Mouse (Mus musculus): ENCODE results near the gene Crybb1. TPM values are rescaled to one million over a fixed set of nuclear protein-coding genes. Genes with fewer than 3 reads are reported as not detected.

Gene Crybb1
- polyA plus RNA-seq, 1 experiment, result 0.40 TPM

- H3K36me3 ChIP-seq (ENCODE audit: control insufficient read depth, insufficient read depth, low read length), result no peaks in the 10 kb centered on the region
- H3K4me3 ChIP-seq (ENCODE audit: control insufficient read depth, insufficient read depth, low read length), result no peak overlapping the region
- 67% methylated on average over 6 of the region's 6 CpGs for WGBS
- peaks cover 74% of the 10 kb centered on the region for H3K4me1 ChIP-seq (replicated peaks; ENCODE audit: control insufficient read depth, insufficient read depth, low read length)
- no peak for DNase-seq
- no peak overlapping the region for H3K27ac ChIP-seq (ENCODE audit: control insufficient read depth, insufficient read depth, low read length)
- no peaks in the 10 kb centered on the region for H3K27me3 ChIP-seq (ENCODE audit: control insufficient read depth, insufficient read depth, low read length)
- TF ChIP-seq CTCF (IDR thresholded peaks at IDR 0.05; ENCODE audit: borderline replicate concordance, control insufficient read depth, extremely low read depth, insufficient read depth, low read length, poor library complexity) (no peak), POLR2A (IDR thresholded peaks at IDR 0.05; ENCODE audit: control insufficient read depth, extremely low read depth, insufficient read depth, low read length, poor library complexity) (no peak)
Observed at GRCm38 (mm10) chr5:112282123-112282779, 26.6 kb downstream of the Crybb1 start.

- no peak overlapping the region for H3K27ac ChIP-seq (ENCODE audit: control insufficient read depth, insufficient read depth, low read length)
- H3K4me1 ChIP-seq (replicated peaks; ENCODE audit: control insufficient read depth, insufficient read depth, low read length), result peaks cover 79% of the 10 kb centered on the region
- 48% methylated on average over 9 of the region's 9 CpGs for WGBS
- H3K36me3 ChIP-seq (ENCODE audit: control insufficient read depth, insufficient read depth, low read length), result no peaks in the 10 kb centered on the region
- TF ChIP-seq POLR2A (IDR thresholded peaks at IDR 0.05; ENCODE audit: control insufficient read depth, extremely low read depth, insufficient read depth, low read length, poor library complexity) (no peak), CTCF (IDR thresholded peaks at IDR 0.05; ENCODE audit: borderline replicate concordance, control insufficient read depth, extremely low read depth, insufficient read depth, low read length, poor library complexity) (no peak)
- no peaks in the 10 kb centered on the region for H3K27me3 ChIP-seq (ENCODE audit: control insufficient read depth, insufficient read depth, low read length)
- DNase-seq, result no peak
- no peak overlapping the region for H3K4me3 ChIP-seq (ENCODE audit: control insufficient read depth, insufficient read depth, low read length)
Observed at GRCm38 (mm10) chr5:112282780-112283482, 27.3 kb downstream of the Crybb1 start.

GRCm38 (mm10) chr5:112283543-112284202 lies 28.1 kb downstream of the Crybb1 start:
- peaks cover 79% of the 10 kb centered on the region for H3K4me1 ChIP-seq (replicated peaks; ENCODE audit: control insufficient read depth, insufficient read depth, low read length)
- H3K27me3 ChIP-seq (ENCODE audit: control insufficient read depth, insufficient read depth, low read length), result no peaks in the 10 kb centered on the region
- WGBS, result 15% methylated on average over 10 of the region's 10 CpGs
- DNase-seq, result no peak
- no peak overlapping the region for H3K4me3 ChIP-seq (ENCODE audit: control insufficient read depth, insufficient read depth, low read length)
- no peaks in the 10 kb centered on the region for H3K36me3 ChIP-seq (ENCODE audit: control insufficient read depth, insufficient read depth, low read length)
- H3K27ac ChIP-seq (ENCODE audit: control insufficient read depth, insufficient read depth, low read length), result no peak overlapping the region
- no peak for TF ChIP-seq POLR2A (IDR thresholded peaks at IDR 0.05; ENCODE audit: control insufficient read depth, extremely low read depth, insufficient read depth, low read length, poor library complexity)
- no peak for TF ChIP-seq CTCF (IDR thresholded peaks at IDR 0.05; ENCODE audit: borderline replicate concordance, control insufficient read depth, extremely low read depth, insufficient read depth, low read length, poor library complexity)

- H3K27ac ChIP-seq (ENCODE audit: control insufficient read depth, insufficient read depth, low read length), result no peak overlapping the region
- TF ChIP-seq POLR2A (IDR thresholded peaks at IDR 0.05; ENCODE audit: control insufficient read depth, extremely low read depth, insufficient read depth, low read length, poor library complexity) (no peak), CTCF (IDR thresholded peaks at IDR 0.05; ENCODE audit: borderline replicate concordance, control insufficient read depth, extremely low read depth, insufficient read depth, low read length, poor library complexity) (no peak)
- H3K4me1 ChIP-seq (replicated peaks; ENCODE audit: control insufficient read depth, insufficient read depth, low read length), result peaks cover 77% of the 10 kb centered on the region
- WGBS, result 42% methylated on average over 7 of the region's 7 CpGs
- no peaks in the 10 kb centered on the region for H3K36me3 ChIP-seq (ENCODE audit: control insufficient read depth, insufficient read depth, low read length)
- no peak for DNase-seq
- H3K27me3 ChIP-seq (ENCODE audit: control insufficient read depth, insufficient read depth, low read length), result no peaks in the 10 kb centered on the region
- no peak overlapping the region for H3K4me3 ChIP-seq (ENCODE audit: control insufficient read depth, insufficient read depth, low read length)
Observed at GRCm38 (mm10) chr5:112284203-112284582, 28.6 kb downstream of the Crybb1 start.

- Histone ChIP-seq H3K27ac (ENCODE audit: control insufficient read depth, insufficient read depth, low read length) (no peak overlapping the region), H3K4me3 (ENCODE audit: control insufficient read depth, insufficient read depth, low read length) (no peak overlapping the region), H3K27me3 (ENCODE audit: control insufficient read depth, insufficient read depth, low read length) (no peaks in the 10 kb centered on the region), H3K4me1 (replicated peaks; ENCODE audit: control insufficient read depth, insufficient read depth, low read length) (peaks cover 68% of the 10 kb centered on the region), H3K36me3 (ENCODE audit: control insufficient read depth, insufficient read depth, low read length) (no peaks in the 10 kb centered on the region)
- 22% methylated on average over 7 of the region's 7 CpGs for WGBS
- TF ChIP-seq CTCF (IDR thresholded peaks at IDR 0.05; ENCODE audit: borderline replicate concordance, control insufficient read depth, extremely low read depth, insufficient read depth, low read length, poor library complexity), result no peak
- TF ChIP-seq POLR2A (IDR thresholded peaks at IDR 0.05; ENCODE audit: control insufficient read depth, extremely low read depth, insufficient read depth, low read length, poor library complexity), result no peak
- peak; percentile 64 for DNase-seq
Observed at GRCm38 (mm10) chr5:112285548-112286085, 30.0 kb downstream of the Crybb1 start.

- Histone ChIP-seq H3K27ac (ENCODE audit: control insufficient read depth, insufficient read depth, low read length) (peak overlapping the region; percentile 58; the same call in 1 of the 2 replicates), H3K27me3 (ENCODE audit: control insufficient read depth, insufficient read depth, low read length) (no peaks in the 10 kb centered on the region), H3K4me1 (replicated peaks; ENCODE audit: control insufficient read depth, insufficient read depth, low read length) (peaks cover 72% of the 10 kb centered on the region), H3K36me3 (ENCODE audit: control insufficient read depth, insufficient read depth, low read length) (no peaks in the 10 kb centered on the region), H3K4me3 (ENCODE audit: control insufficient read depth, insufficient read depth, low read length) (no peak overlapping the region)
- WGBS, result 9% methylated on average over 2 of the region's 2 CpGs
- DNase-seq, result no peak
- TF ChIP-seq CTCF (IDR thresholded peaks at IDR 0.05; ENCODE audit: borderline replicate concordance, control insufficient read depth, extremely low read depth, insufficient read depth, low read length, poor library complexity), result no peak
Observed at GRCm38 (mm10) chr5:112286608-112286983, 31.0 kb downstream of the Crybb1 start.
